Comparison of ENCODE assay signal across 11 mouse cellular contexts in the genomic region with DNA sequence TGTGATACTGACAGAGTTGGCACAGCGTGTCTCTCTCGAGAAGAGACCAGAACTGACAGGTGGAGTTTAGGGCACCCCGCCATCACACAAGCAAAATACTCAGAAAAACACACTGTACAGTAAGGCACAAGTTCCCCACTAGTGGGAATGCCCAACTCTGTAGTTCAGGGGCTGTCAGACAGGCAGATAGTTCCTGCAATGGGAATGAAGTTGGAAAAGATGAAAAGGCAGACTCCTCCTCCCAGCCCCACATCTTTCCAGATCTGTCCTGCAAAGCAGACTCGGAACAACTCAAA.
A peak's percentile ranks its signal among the peaks of the same experiment; 100 is the strongest.
DNase-seq lines count a peak whose midpoint lies in the region; ATAC-seq and TF ChIP-seq lines count a peak whose summit lies in the region.
"Had no signal": no experiment of that assay in that cellular context is flagged by ENCODE, and none has a peak within 500 bp of the region (broad histone marks: within the 10 kb centered on the region; RNA-seq: fewer than 3 reads in every experiment).

No protein-coding gene starts in this region.

- peaks cover 21% of the 10 kb centered on the region for H3K4me1 ChIP-seq in kidney, embryonic 15.5 days
- peaks cover 15% of the 10 kb centered on the region for H3K4me1 ChIP-seq in embryonic facial prominence, embryonic 13.5 days
- H3K4me1 ChIP-seq in limb, embryonic 14.5 days (ENCODE audit: control insufficient read depth, insufficient read depth, low read length): peaks cover 4% of the 10 kb centered on the region; the same call in 1 of the 2 replicates

- ATAC-seq in kidney, embryonic 15.5 days (replicated peaks; ENCODE audit: low FRiP score): 0 out of 2 replicates have a peak, but pooled peaks have one; percentile 26
- no peak for ATAC-seq in embryonic facial prominence, embryonic 13.5 days (ENCODE audit: insufficient number of reproducible peaks, insufficient read depth, low FRiP score, low TSS enrichment, low read depth)
- no peak for ATAC-seq in limb, embryonic 14.5 days (ENCODE audit: low FRiP score, low read depth)

- peaks cover 15% of the 10 kb centered on the region; the same call in 1 of the 2 replicates for H3K27me3 ChIP-seq in kidney, embryonic 15.5 days
- H3K27me3 ChIP-seq in embryonic facial prominence, embryonic 13.5 days: no peaks in the 10 kb centered on the region
- H3K27me3 ChIP-seq in limb, embryonic 14.5 days (ENCODE audit: control insufficient read depth, insufficient read depth, low read length): no peaks in the 10 kb centered on the region
- H3K27me3 ChIP-seq: midbrain, embryonic 13.5 days; neural tube, embryonic 12.5 days had no signal

- H3K27ac ChIP-seq in kidney, embryonic 15.5 days: no peak overlapping the region
- peak overlapping the region; percentile 23; the same call in 1 of the 2 replicates for H3K27ac ChIP-seq in embryonic facial prominence, embryonic 13.5 days
- H3K27ac ChIP-seq in limb, embryonic 14.5 days (replicated peaks; ENCODE audit: low read depth, low read length): no peak overlapping the region
- H3K27ac ChIP-seq: hindbrain, embryonic 14.5 days; limb, embryonic 15.5 days; midbrain, embryonic 13.5 days; neural tube, embryonic 12.5 days had no signal

- no peaks in the 10 kb centered on the region for H3K9me3 ChIP-seq in kidney, embryonic 15.5 days (replicated peaks)
- no peaks in the 10 kb centered on the region for H3K9me3 ChIP-seq in embryonic facial prominence, embryonic 13.5 days
- no peaks in the 10 kb centered on the region for H3K9me3 ChIP-seq in limb, embryonic 14.5 days (ENCODE audit: control insufficient read depth, low read length)
- H3K9me3 ChIP-seq: limb, embryonic 15.5 days; midbrain, embryonic 13.5 days; neural tube, embryonic 12.5 days had no signal

- H3K9ac ChIP-seq in kidney, embryonic 15.5 days: no peak overlapping the region
- H3K9ac ChIP-seq in embryonic facial prominence, embryonic 13.5 days: no peak overlapping the region
- no peak overlapping the region for H3K9ac ChIP-seq in limb, embryonic 14.5 days (ENCODE audit: low read depth, low read length, severe bottlenecking)
- H3K9ac ChIP-seq: hindbrain, embryonic 14.5 days; limb, embryonic 15.5 days; midbrain, embryonic 13.5 days; neural tube, embryonic 12.5 days had no signal

- 86% methylated on average over 4 of the region's 4 CpGs for WGBS in kidney, embryonic 15.5 days
- WGBS in embryonic facial prominence, embryonic 13.5 days: 85% methylated on average over 4 of the region's 4 CpGs
- 84% methylated on average over 4 of the region's 4 CpGs for WGBS in limb, embryonic 14.5 days

- DNase-seq in kidney, adult 8-10 months: no peak
- DNase-seq in brain, embryonic 14.5 days (ENCODE audit: low read depth): peak; percentile 41
- no peak for DNase-seq in limb, embryonic 14.5 days (ENCODE audit: low spot score)
- DNase-seq in urinary bladder, adult 2 months (ENCODE audit: low spot score): no peak
- DNase-seq in urinary bladder, postnatal 25 days (ENCODE audit: low spot score): no peak

- H3K36me3 ChIP-seq in kidney, embryonic 15.5 days: no peaks in the 10 kb centered on the region
- no peaks in the 10 kb centered on the region for H3K36me3 ChIP-seq in embryonic facial prominence, embryonic 13.5 days
- H3K36me3 ChIP-seq in limb, embryonic 14.5 days (ENCODE audit: control insufficient read depth, insufficient read depth, low read length): no peaks in the 10 kb centered on the region
- H3K36me3 ChIP-seq: limb, embryonic 15.5 days; midbrain, embryonic 13.5 days; neural tube, embryonic 12.5 days had no signal

- TF ChIP-seq CTCF in brain, embryonic 14.5 days (IDR thresholded peaks at IDR 0.05; ENCODE audit: borderline replicate concordance, extremely low read depth, insufficient read depth, insufficient read length): no peak

- no peak for TF ChIP-seq POLR2A in brain, embryonic 14.5 days (IDR thresholded peaks at IDR 0.05; ENCODE audit: borderline replicate concordance, extremely low read depth, insufficient read depth, insufficient read length, poor library complexity, severe bottlenecking)
- no peak for TF ChIP-seq POLR2A in limb, embryonic 14.5 days (IDR thresholded peaks at IDR 0.05; ENCODE audit: borderline replicate concordance, extremely low read depth, insufficient read depth, insufficient read length)

- H3K4me2 ChIP-seq in kidney, embryonic 15.5 days: no peak overlapping the region
- peak overlapping the region; percentile 46 for H3K4me2 ChIP-seq in embryonic facial prominence, embryonic 13.5 days
- peak overlapping the region; percentile 35; the same call in 1 of the 2 replicates for H3K4me2 ChIP-seq in limb, embryonic 14.5 days (replicated peaks; ENCODE audit: low read depth, low read length, severe bottlenecking)

- H3K4me3 ChIP-seq in kidney, embryonic 15.5 days (replicated peaks): no peak overlapping the region
- no peak overlapping the region for H3K4me3 ChIP-seq in embryonic facial prominence, embryonic 13.5 days
- no peak overlapping the region for H3K4me3 ChIP-seq in limb, embryonic 14.5 days (replicated peaks; ENCODE audit: low read length)
- H3K4me3 ChIP-seq: midbrain, embryonic 13.5 days; neural tube, embryonic 12.5 days had no signal
